Mouse (Mus musculus): ENCODE measurements at regions not wholly inside any gene's neighbourhood (a gene's known extent, or its start where the extent isn't known, plus 50 kb on each side); places are given as distances from the start of the nearest gene placed in this dataset.

- 79% methylated on average over 1 of the region's 1 CpGs for WGBS
- no peaks in the 10 kb centered on the region for H3K4me1 ChIP-seq
- no peaks in the 10 kb centered on the region for H3K27me3 ChIP-seq (ENCODE audit: low read depth, poor library complexity, severe bottlenecking)
- no peak for DNase-seq (ENCODE audit: low spot score)
- H3K27ac ChIP-seq (replicated peaks): no peak overlapping the region
- H3K36me3 ChIP-seq: no peaks in the 10 kb centered on the region
- H3K4me3 ChIP-seq: no peak overlapping the region
- no peaks in the 10 kb centered on the region for H3K9me3 ChIP-seq (replicated peaks)
Observed at GRCm38 (mm10) chr11:63570646-63571045, 351.4 kb downstream of the Hs3st3b1 start.

DNA sequence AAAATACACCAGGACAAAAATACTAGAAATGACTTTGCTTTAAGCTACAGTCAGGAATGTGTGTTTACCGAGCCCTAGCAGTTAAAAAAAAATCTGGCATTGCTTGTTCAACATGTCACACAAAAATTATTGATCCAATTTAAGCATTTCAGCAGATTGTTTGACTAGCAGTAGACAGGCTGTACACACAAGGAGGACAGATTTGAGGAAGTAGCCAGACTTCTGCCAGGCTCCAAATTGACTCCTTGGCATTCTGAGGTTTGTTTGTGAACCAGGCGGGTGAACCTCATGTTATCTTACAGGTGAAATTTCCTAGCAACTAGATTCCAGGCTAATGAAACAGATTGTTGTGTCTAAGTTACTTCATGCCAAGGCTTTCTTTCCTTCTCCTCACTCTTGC is 348.8 kb downstream of the Hs3st3b1 start:
- H3K4me3 ChIP-seq: no peak overlapping the region
- no peaks in the 10 kb centered on the region for H3K4me1 ChIP-seq
- no peak overlapping the region for H3K27ac ChIP-seq (replicated peaks)
- no peaks in the 10 kb centered on the region for H3K9me3 ChIP-seq (replicated peaks)
- no peaks in the 10 kb centered on the region for H3K36me3 ChIP-seq
- no peaks in the 10 kb centered on the region for H3K27me3 ChIP-seq (ENCODE audit: low read depth, poor library complexity, severe bottlenecking)
- WGBS: 97% methylated on average over 2 of the region's 2 CpGs
- DNase-seq (ENCODE audit: low spot score): no peak

GRCm38 (mm10) chr11:63583321-63583720 is 338.8 kb downstream of the Hs3st3b1 start:
- Histone ChIP-seq H3K36me3 (no peaks in the 10 kb centered on the region), H3K4me1 (peaks cover 9% of the 10 kb centered on the region), H3K4me3 (no peak overlapping the region), H3K27me3 (ENCODE audit: low read depth, poor library complexity, severe bottlenecking) (no peaks in the 10 kb centered on the region), H3K27ac (replicated peaks) (no peak overlapping the region), H3K9me3 (replicated peaks) (no peaks in the 10 kb centered on the region)
- DNase-seq (ENCODE audit: low spot score): no peak
- 88% methylated on average over 3 of the region's 3 CpGs for WGBS

DNA sequence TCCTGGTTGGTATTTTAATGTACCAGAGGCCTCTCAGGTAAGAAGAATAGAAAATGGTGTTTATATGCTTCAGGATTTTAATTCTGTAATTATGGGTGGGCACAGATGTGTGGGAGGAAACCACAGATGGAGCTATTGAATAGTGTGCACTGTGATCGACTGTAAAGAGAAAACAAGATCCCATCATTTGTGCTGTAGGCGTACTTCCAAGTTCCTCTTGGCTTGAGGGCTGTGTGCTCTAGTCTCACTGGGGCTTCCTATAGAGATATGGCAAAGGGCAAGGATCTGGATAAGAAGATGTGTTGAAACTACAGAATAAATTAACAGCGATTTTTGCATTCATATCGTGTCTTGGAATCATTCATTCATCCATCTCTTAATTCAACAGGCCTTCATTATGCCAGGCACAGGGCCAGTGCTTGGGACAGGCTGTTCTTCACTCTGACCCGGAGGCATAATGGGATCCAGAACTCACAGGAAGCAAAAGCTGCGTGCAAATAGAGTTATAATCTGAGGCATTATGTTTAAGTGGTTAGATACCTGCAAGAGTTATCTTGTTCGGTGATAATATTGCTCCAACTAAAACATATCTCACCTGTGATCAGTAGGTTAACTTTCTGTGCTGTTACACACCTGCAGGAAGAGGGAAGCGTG is 336.7 kb downstream of the Hs3st3b1 start:
- Histone ChIP-seq H3K9me3 (replicated peaks) (no peaks in the 10 kb centered on the region), H3K4me3 (no peak overlapping the region), H3K4me1 (peaks cover 9% of the 10 kb centered on the region), H3K36me3 (no peaks in the 10 kb centered on the region), H3K27me3 (ENCODE audit: low read depth, poor library complexity, severe bottlenecking) (no peaks in the 10 kb centered on the region), H3K27ac (replicated peaks) (no peak overlapping the region)
- WGBS: 90% methylated on average over 8 of the region's 8 CpGs
- no peak for DNase-seq (ENCODE audit: low spot score)

DNA sequence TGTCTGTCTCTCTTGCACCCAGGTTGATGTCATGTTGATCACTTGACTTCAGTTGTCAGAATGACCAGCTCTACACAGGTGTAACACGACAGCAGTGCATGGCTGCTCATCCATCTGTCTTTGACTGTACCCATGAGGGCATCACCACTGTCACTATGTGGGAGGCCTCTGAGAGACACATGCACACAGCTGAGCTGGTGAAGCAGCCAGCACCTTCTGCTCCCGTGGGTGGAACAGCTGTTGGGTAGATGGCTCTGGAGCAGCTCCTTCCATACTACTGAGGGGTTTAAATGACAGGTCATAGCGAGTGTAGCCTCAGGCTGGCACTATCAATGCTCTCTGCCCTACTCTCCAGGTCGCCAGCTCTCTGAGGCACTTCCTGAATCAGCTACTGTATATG is 301.9 kb downstream of the Hs3st3b1 start:
- WGBS: 83% methylated on average over 4 of the region's 4 CpGs
- Histone ChIP-seq H3K4me1 (peaks cover 3% of the 10 kb centered on the region; the same call in 1 of the 2 replicates), H3K4me3 (no peak overlapping the region), H3K9me3 (replicated peaks) (no peaks in the 10 kb centered on the region), H3K36me3 (no peaks in the 10 kb centered on the region), H3K27me3 (ENCODE audit: low read depth, poor library complexity, severe bottlenecking) (no peaks in the 10 kb centered on the region), H3K27ac (replicated peaks) (no peak overlapping the region)
- DNase-seq (ENCODE audit: low spot score): no peak

DNA sequence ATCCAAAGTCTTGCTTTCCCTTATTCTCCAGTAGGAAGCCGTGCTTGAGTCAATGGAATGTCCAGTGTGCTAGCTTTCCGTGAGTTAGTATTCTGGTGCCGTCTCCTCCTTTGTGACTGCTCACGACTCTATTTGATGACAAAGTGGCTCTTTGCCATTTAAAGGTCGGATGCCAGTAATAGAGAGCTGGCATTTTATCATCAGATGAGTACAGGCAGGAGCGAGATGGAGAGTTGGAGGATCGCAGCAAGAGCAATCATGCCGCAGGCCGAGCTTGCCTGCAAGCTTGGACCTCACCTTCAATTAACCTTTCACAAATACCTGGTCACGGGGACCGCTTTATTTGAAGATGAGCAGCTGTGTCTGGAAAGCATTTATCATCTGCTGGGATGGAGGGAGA is 291.8 kb downstream of the Hs3st3b1 start:
- Histone ChIP-seq H3K4me1 (peaks cover 21% of the 10 kb centered on the region), H3K27ac (replicated peaks) (no peak overlapping the region), H3K4me3 (no peak overlapping the region), H3K9me3 (replicated peaks) (no peaks in the 10 kb centered on the region), H3K27me3 (ENCODE audit: low read depth, poor library complexity, severe bottlenecking) (peaks cover 13% of the 10 kb centered on the region), H3K36me3 (no peaks in the 10 kb centered on the region)
- no peak for DNase-seq (ENCODE audit: low spot score)
- WGBS: 83% methylated on average over 11 of the region's 11 CpGs

GRCm38 (mm10) chr11:63657057-63657456 is 265.0 kb downstream of the Hs3st3b1 start:
- Histone ChIP-seq H3K27me3 (ENCODE audit: low read depth, poor library complexity, severe bottlenecking) (no peaks in the 10 kb centered on the region), H3K27ac (replicated peaks) (no peak overlapping the region), H3K4me3 (no peak overlapping the region), H3K36me3 (no peaks in the 10 kb centered on the region), H3K9me3 (replicated peaks) (no peaks in the 10 kb centered on the region), H3K4me1 (no peaks in the 10 kb centered on the region)
- WGBS: 87% methylated on average over 9 of the region's 9 CpGs
- DNase-seq (ENCODE audit: low spot score): no peak

- H3K9me3 ChIP-seq (replicated peaks): no peaks in the 10 kb centered on the region
- WGBS: 84% methylated on average over 12 of the region's 12 CpGs
- 0 out of 2 replicates have a peak overlapping the region, but pooled peaks have one; percentile 24 for H3K27ac ChIP-seq (replicated peaks)
- no peaks in the 10 kb centered on the region for H3K36me3 ChIP-seq
- H3K27me3 ChIP-seq (ENCODE audit: low read depth, poor library complexity, severe bottlenecking): no peaks in the 10 kb centered on the region
- no peaks in the 10 kb centered on the region for H3K4me1 ChIP-seq
- no peak overlapping the region for H3K4me3 ChIP-seq
- DNase-seq (ENCODE audit: low spot score): no peak
Observed at GRCm38 (mm10) chr11:63665268-63665934, 256.7 kb downstream of the Hs3st3b1 start.

DNA sequence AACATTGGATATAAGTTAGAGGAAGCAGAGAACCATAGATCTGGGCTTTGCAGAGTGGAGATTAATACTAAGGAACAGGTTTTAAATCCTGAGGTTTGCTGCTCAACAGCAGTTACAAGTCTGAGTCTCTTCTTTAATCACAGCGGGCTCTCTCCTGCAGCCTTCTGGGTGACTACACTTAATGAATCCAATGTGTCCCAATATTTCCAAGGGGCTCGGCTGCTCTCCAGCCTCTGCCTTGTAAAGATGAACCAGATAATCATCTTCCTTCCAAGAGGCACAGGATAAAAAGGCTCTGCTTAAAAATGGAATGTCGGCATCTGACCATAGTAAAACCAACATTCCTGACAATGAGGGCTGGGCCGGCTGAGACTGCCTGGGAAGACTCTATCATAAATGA is 251.6 kb downstream of the Hs3st3b1 start:
- WGBS: 66% methylated on average over 4 of the region's 4 CpGs
- H3K27ac ChIP-seq (replicated peaks): no peak overlapping the region
- 0 out of 2 replicates have a peak, but pooled peaks cover 4% of the 10 kb centered on the region for H3K4me1 ChIP-seq
- H3K4me3 ChIP-seq: no peak overlapping the region
- H3K9me3 ChIP-seq (replicated peaks): no peaks in the 10 kb centered on the region
- H3K27me3 ChIP-seq (ENCODE audit: low read depth, poor library complexity, severe bottlenecking): peaks cover under 1% of the 10 kb centered on the region; the same call in 1 of the 2 replicates
- DNase-seq (ENCODE audit: low spot score): no peak
- no peaks in the 10 kb centered on the region for H3K36me3 ChIP-seq

- Histone ChIP-seq H3K9me3 (replicated peaks) (no peaks in the 10 kb centered on the region), H3K27ac (replicated peaks) (no peak overlapping the region), H3K27me3 (ENCODE audit: low read depth, poor library complexity, severe bottlenecking) (peaks cover 10% of the 10 kb centered on the region), H3K36me3 (no peaks in the 10 kb centered on the region), H3K4me3 (no peak overlapping the region), H3K4me1 (0 out of 2 replicates have a peak, but pooled peaks cover 9% of the 10 kb centered on the region)
- no peak for DNase-seq (ENCODE audit: low spot score)
- WGBS: 84% methylated on average over 2 of the region's 2 CpGs
Observed at GRCm38 (mm10) chr11:63671816-63672215, 250.3 kb downstream of the Hs3st3b1 start.

DNA sequence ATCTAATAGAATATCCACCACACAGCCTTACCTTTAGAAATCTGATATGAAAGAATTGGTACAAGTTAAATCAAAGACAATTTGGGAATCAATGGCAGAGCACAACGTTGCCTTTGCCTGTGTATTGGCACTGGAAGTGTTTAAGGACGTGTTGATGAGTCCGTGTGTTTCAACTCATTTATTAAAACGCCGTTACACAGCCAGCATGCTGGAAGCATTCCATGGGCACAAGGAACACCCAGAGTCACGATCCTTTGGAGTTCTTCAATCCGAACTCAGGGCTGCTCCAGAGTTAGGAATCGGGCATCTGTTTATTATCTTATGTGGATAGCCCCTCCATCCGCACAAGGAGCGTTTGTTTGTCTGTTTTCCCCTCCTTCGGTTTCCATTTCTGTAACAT is 244.2 kb downstream of the Hs3st3b1 start:
- no peak overlapping the region for H3K4me3 ChIP-seq
- no peaks in the 10 kb centered on the region for H3K36me3 ChIP-seq
- 88% methylated on average over 11 of the region's 11 CpGs for WGBS
- peaks cover 30% of the 10 kb centered on the region for H3K4me1 ChIP-seq
- peaks cover 10% of the 10 kb centered on the region for H3K27me3 ChIP-seq (ENCODE audit: low read depth, poor library complexity, severe bottlenecking)
- H3K9me3 ChIP-seq (replicated peaks): no peaks in the 10 kb centered on the region
- H3K27ac ChIP-seq (replicated peaks): peak overlapping the region; percentile 49; the same call in 1 of the 2 replicates
- DNase-seq (ENCODE audit: low spot score): no peak

DNA sequence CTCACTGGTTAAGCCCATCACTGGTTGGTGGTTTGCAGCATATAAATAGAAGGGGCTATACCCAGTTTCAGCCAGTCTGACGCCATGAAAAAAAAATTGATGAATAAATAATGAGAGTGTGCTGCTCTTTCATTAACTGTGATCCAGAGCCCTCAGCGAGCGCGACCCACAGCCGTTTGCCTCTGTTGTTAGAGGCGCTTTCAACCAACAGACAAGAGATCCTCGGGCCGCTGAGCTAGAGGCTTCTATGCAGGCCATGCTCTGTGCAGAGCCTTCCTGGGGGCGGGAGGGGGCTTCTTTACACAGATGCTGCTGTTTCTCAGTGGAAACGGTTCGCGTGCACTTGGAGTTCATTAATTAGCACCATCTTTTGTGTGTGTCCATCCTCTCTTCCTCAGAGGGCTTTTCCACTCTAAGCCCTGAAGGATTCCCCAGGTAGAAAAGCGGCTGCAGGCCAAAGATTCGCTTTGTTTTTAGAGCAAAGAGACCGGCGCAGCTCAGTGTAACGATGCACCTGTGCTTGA is 243.6 kb downstream of the Hs3st3b1 start:
- Histone ChIP-seq H3K4me3 (no peak overlapping the region), H3K4me1 (peaks cover 27% of the 10 kb centered on the region), H3K27ac (replicated peaks) (peak overlapping the region; percentile 71), H3K36me3 (no peaks in the 10 kb centered on the region), H3K9me3 (replicated peaks) (no peaks in the 10 kb centered on the region), H3K27me3 (ENCODE audit: low read depth, poor library complexity, severe bottlenecking) (peaks cover 11% of the 10 kb centered on the region)
- 75% methylated on average over 17 of the region's 17 CpGs for WGBS
- peak; percentile 18 for DNase-seq (ENCODE audit: low spot score)

GRCm38 (mm10) chr11:63679491-63679890 is 242.6 kb downstream of the Hs3st3b1 start:
- H3K9me3 ChIP-seq (replicated peaks): no peaks in the 10 kb centered on the region
- H3K36me3 ChIP-seq: no peaks in the 10 kb centered on the region
- WGBS: 70% methylated on average over 4 of the region's 4 CpGs
- H3K27ac ChIP-seq (replicated peaks): 0 out of 2 replicates have a peak overlapping the region, but pooled peaks have one; percentile 6
- DNase-seq (ENCODE audit: low spot score): no peak
- H3K4me1 ChIP-seq: peaks cover 26% of the 10 kb centered on the region
- peaks cover 19% of the 10 kb centered on the region for H3K27me3 ChIP-seq (ENCODE audit: low read depth, poor library complexity, severe bottlenecking)
- H3K4me3 ChIP-seq: no peak overlapping the region
